Mouse (Mus musculus) MEL-GATA-1-ER (cell line): ENCODE measurements around the gene Hist3h2a.
"Not testable (repeated sequence)": the region's sequence is repeated elsewhere in the genome, so short reads cannot be mapped to it uniquely, and the experiment has no call there.

Source experiments
- DNase-seq: peaks from one replicate; pipeline ENCODE4 v3.0.0-alpha.2; 2012; ENCODE audit warnings: low read depth; ENCODE audit errors: extremely low read depth

Hist3h2a gene

GRCm38 (mm10) chr11:58947798-58948528 lies 6.5 kb upstream of the Hist3h2a start:
- no peak for DNase-seq

- DNase-seq = peak; percentile 96
Observed at GRCm38 (mm10) chr11:58948542-58949479, 5.7 kb upstream of the Hist3h2a start, which contains the start of gene Hist3h2ba. TSS of gene Hist3h2ba (plus strand) at chr11:58948920.

GRCm38 (mm10) chr11:58949480-58950431 lies 4.7 kb upstream of the Hist3h2a start:
- no peak for DNase-seq

GRCm38 (mm10) chr11:58951210-58951609 lies 3.3 kb upstream of the Hist3h2a start:
- DNase-seq = no peak

GRCm38 (mm10) chr11:58953351-58954169 lies 925 bp upstream of the Hist3h2a start:
- no peak for DNase-seq

- DNase-seq = not testable (repeated sequence)
Observed at GRCm38 (mm10) chr11:58954170-58954419, 390 bp upstream of the Hist3h2a start.

- DNase-seq = no peak
Observed at GRCm38 (mm10) chr11:58955143-58955867, 820 bp downstream of the Hist3h2a start.

- DNase-seq = no peak
Observed at GRCm38 (mm10) chr11:58955868-58956257, 1.4 kb downstream of the Hist3h2a start.

- no peak for DNase-seq
Observed at GRCm38 (mm10) chr11:58957226-58957914, 2.9 kb downstream of the Hist3h2a start.

GRCm38 (mm10) chr11:58958536-58958935 lies 4.1 kb downstream of the Hist3h2a start:
- DNase-seq = no peak

- no peak for DNase-seq
Observed at GRCm38 (mm10) chr11:58959186-58959825, 4.8 kb downstream of the Hist3h2a start.

GRCm38 (mm10) chr11:58959921-58960465 lies 5.5 kb downstream of the Hist3h2a start:
- DNase-seq = no peak

- DNase-seq = no peak
Observed at GRCm38 (mm10) chr11:58961364-58962177, 7.1 kb downstream of the Hist3h2a start.

GRCm38 (mm10) chr11:58963543-58963942 lies 9.1 kb downstream of the Hist3h2a start:
- no peak for DNase-seq

GRCm38 (mm10) chr11:58964216-58964615 lies 9.7 kb downstream of the Hist3h2a start:
- DNase-seq = no peak

- no peak for DNase-seq
Observed at GRCm38 (mm10) chr11:58965001-58965760, 10.7 kb downstream of the Hist3h2a start.

GRCm38 (mm10) chr11:58967346-58967745 lies 12.9 kb downstream of the Hist3h2a start:
- peak; percentile 20 for DNase-seq
